Mouse (Mus musculus) heart, adult 2 months (tissue): ENCODE measurements around the gene Ptch1. TPM values are rescaled to one million over a fixed set of nuclear protein-coding genes. Genes with fewer than 3 reads are reported as not detected.

Experiments
- DNase-seq, 2 experiments: peaks; one replicate each; pipeline ENCODE4 v3.0.0; 2021
- H3K27ac ChIP-seq: fragments of 200-600 bp; 2 replicates; pipeline ENCODE4 v1.8.1; 2022
- H3K27me3 ChIP-seq: fragments of 200-500 bp; 2 replicates; pipeline ENCODE4 v1.6.1; 2012; ENCODE audit warnings: mild to moderate bottlenecking, low read length, inconsistent platforms, mixed read lengths; ENCODE audit not compliant: control insufficient read depth, insufficient read depth
- H3K36me3 ChIP-seq: fragments of 200-500 bp; 2 replicates; pipeline ENCODE4 v1.6.1; 2012; ENCODE audit warnings: low read length, inconsistent platforms; ENCODE audit not compliant: control insufficient read depth, insufficient read depth
- H3K4me1 ChIP-seq: fragments of 200-500 bp; 2 replicates; pipeline ENCODE4 v1.6.1; 2011; ENCODE audit warnings: low read length; ENCODE audit not compliant: control insufficient read depth, insufficient read depth
- H3K4me3 ChIP-seq: fragments of 200-600 bp; 2 replicates; pipeline ENCODE4 v1.8.1; 2022
- H3K79me2 ChIP-seq: fragments of 200-500 bp; replicated peaks from 2 replicates; pipeline ENCODE4 v1.6.1; 2012; ENCODE audit warnings: mild to moderate bottlenecking, inconsistent platforms, low read length, moderate library complexity, mixed read lengths; ENCODE audit not compliant: control insufficient read depth, insufficient read depth
- H3K9ac ChIP-seq: fragments of 200-500 bp; 2 replicates; pipeline ENCODE4 v1.6.1; 2012; ENCODE audit warnings: low read depth, mild to moderate bottlenecking, control low read depth, inconsistent platforms, low read length, mixed read lengths
- CTCF ChIP-seq: fragments of 200-600 bp; IDR thresholded peaks from 2 replicates; pipeline ENCODE4 v1.8.1; 2022; ENCODE audit warnings: antibody characterized with exemption, mild to moderate bottlenecking, moderate library complexity
- EP300 ChIP-seq: fragments of 200-500 bp; IDR thresholded peaks from 2 replicates; pipeline ENCODE4 v1.6.1; 2011; ENCODE audit warnings: low read depth, low read length, control low read depth; ENCODE audit not compliant: insufficient read depth
- POLR2A ChIP-seq: fragments of 200-500 bp; IDR thresholded peaks from 2 replicates; pipeline ENCODE4 v1.6.1; 2011; ENCODE audit warnings: mild to moderate bottlenecking, low read depth, low read length, control low read depth; ENCODE audit not compliant: insufficient read depth
- WGBS: fragments of 180-500 bp; shearing (Covaris S2); methylation state at CpG from one replicate; pipeline ENCODE4 v1.1.7; 2018; 5-methylcytosine and 5-hydroxymethylcytosine counted together
- intact Hi-C: fragments of 180-260 bp; cut with DNase I; formaldehyde crosslinking; loops from one replicate; pipeline ENCODE4 v1.15.1; 2025
- polyA plus RNA-seq: library from polyadenylated mRNA; depleted of rRNA; stranded (reverse); fragments of >200 nt; gene quantifications from 2 replicates; pipeline ENCODE4 v1.2.3, GENCODE M21; 2012
- total RNA-seq, 2 experiments: library from RNA; stranded (reverse); gene quantifications; 2 replicates each; pipeline ENCODE4 v1.2.3; 2021

The Ptch1 gene
- total and polyA plus RNA-seq, 3 experiments: 6.7 to 16.4 (median 9.3) TPM

- Histone ChIP-seq H3K27me3 (no peaks in the 10 kb centered on the region), H3K79me2 (peaks cover 6% of the 10 kb centered on the region), H3K4me1 (peaks cover 13% of the 10 kb centered on the region), H3K4me3 (no peak overlapping the region), H3K27ac (peak overlapping the region; percentile 13; the same call in 1 of the 2 replicates), H3K9ac (no peak overlapping the region), H3K36me3 (peaks cover 9% of the 10 kb centered on the region; the same call in 1 of the 2 replicates)
- no peak for TF ChIP-seq POLR2A
- no peak for TF ChIP-seq CTCF
- TF ChIP-seq EP300: no peak
- intact Hi-C loops: no loop called here
- DNase-seq: no peak
- 29% methylated on average over 4 of the region's 4 CpGs for WGBS
Observed at GRCm38 (mm10) chr13:63548571-63548970, 24.8 kb downstream of the Ptch1 start.

GRCm38 (mm10) chr13:63545291-63545690 is 28.1 kb downstream of the Ptch1 start:
- WGBS: 48% methylated on average over 7 of the region's 7 CpGs
- TF ChIP-seq EP300 (no peak), CTCF (no peak), POLR2A (no peak)
- no peaks in the 10 kb centered on the region for H3K27me3 ChIP-seq
- peak overlapping the region; percentile 66 for H3K27ac ChIP-seq
- intact Hi-C loops: no loop called here
- H3K9ac ChIP-seq: no peak overlapping the region
- peaks cover 12% of the 10 kb centered on the region for H3K36me3 ChIP-seq
- DNase-seq: no peak
- no peaks in the 10 kb centered on the region; the same call in 1 of the 2 replicates for H3K79me2 ChIP-seq
- peak overlapping the region; percentile 6; the same call in 1 of the 2 replicates for H3K4me3 ChIP-seq
- peaks cover 7% of the 10 kb centered on the region for H3K4me1 ChIP-seq

DNA sequence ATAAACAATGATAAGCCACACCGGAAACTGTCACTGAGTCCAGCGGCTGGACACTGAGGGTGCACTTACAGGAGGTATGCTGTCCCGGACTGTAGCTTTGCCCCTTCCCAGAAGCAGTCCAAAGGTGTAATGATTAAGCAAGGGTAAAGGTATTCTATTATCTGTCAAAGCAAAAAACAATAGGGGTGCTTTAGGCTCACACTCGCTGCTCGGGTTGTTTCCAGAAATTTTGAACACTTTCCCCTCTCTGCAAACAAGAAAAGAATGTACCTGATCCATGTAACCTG is 28.5 kb downstream of the Ptch1 start:
- peak overlapping the region; percentile 66 for H3K27ac ChIP-seq
- H3K27me3 ChIP-seq: no peaks in the 10 kb centered on the region
- peaks cover 12% of the 10 kb centered on the region for H3K36me3 ChIP-seq
- DNase-seq: no peak
- no peak for TF ChIP-seq POLR2A
- no peak for TF ChIP-seq EP300
- no peak for TF ChIP-seq CTCF
- no peak overlapping the region for H3K9ac ChIP-seq
- peak overlapping the region; percentile 6; the same call in 1 of the 2 replicates for H3K4me3 ChIP-seq
- intact Hi-C loops: no loop called here
- no peaks in the 10 kb centered on the region; the same call in 1 of the 2 replicates for H3K79me2 ChIP-seq
- peaks cover 7% of the 10 kb centered on the region for H3K4me1 ChIP-seq
- 39% methylated on average over 5 of the region's 5 CpGs for WGBS

DNA sequence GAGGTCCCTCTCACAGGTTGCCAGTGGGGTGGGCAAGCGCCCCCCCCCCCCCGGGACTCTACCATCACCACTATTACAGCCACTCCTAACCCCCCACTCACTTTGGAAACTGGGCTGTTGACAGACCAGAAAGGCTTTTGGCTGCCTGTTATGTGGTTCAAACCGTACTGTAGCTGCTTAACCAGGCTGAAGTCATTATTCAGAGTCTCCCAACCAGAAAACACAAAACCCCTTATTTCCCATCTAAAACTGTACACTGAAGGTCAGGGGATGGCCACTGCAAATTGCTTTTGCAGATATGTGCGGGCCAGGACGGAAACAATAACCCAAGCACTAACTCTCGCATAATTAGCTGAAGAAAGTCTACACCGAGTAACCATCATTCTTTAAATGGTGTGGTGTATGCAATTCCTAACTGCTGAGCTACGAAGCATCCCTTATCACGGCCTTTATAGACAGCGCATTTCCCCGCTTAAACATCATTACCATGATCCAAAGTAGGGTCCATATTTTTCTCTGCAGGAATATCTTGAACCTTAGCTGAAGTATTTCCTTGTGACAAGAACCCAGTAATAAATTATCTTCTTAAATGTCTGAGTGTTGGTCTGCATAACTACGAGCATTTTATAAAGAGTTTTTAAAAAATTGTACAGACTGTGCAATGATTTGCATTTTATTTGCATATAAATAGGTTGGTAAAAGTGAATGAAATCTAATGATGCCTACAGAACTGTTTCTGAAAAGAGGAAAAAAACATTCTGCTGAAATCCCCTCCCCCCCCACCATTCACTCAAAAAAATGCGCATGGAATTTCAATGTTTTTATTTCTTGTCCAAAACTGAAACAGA is 29.1 kb downstream of the Ptch1 start:
- H3K27ac ChIP-seq: peak overlapping the region; percentile 66; the same call in 1 of the 2 replicates
- DNase-seq: no peak
- intact Hi-C loops: no loop called here
- no peak overlapping the region for H3K9ac ChIP-seq
- H3K4me3 ChIP-seq: peak overlapping the region; percentile 6; the same call in 1 of the 2 replicates
- H3K4me1 ChIP-seq: peaks cover 5% of the 10 kb centered on the region
- H3K27me3 ChIP-seq: no peaks in the 10 kb centered on the region
- no peaks in the 10 kb centered on the region; the same call in 1 of the 2 replicates for H3K79me2 ChIP-seq
- peaks cover 12% of the 10 kb centered on the region for H3K36me3 ChIP-seq
- TF ChIP-seq POLR2A: no peak
- TF ChIP-seq CTCF: no peak
- TF ChIP-seq EP300: no peak
- 65% methylated on average over 13 of the region's 13 CpGs for WGBS

GRCm38 (mm10) chr13:63543459-63543858 is 29.9 kb downstream of the Ptch1 start:
- no peak for TF ChIP-seq EP300
- TF ChIP-seq CTCF: no peak
- no peak for TF ChIP-seq POLR2A
- peaks cover under 1% of the 10 kb centered on the region for H3K4me1 ChIP-seq
- no peaks in the 10 kb centered on the region; the same call in 1 of the 2 replicates for H3K79me2 ChIP-seq
- no peaks in the 10 kb centered on the region for H3K27me3 ChIP-seq
- DNase-seq: no peak
- 89% methylated on average over 6 of the region's 6 CpGs for WGBS
- H3K36me3 ChIP-seq: peaks cover 12% of the 10 kb centered on the region
- H3K4me3 ChIP-seq: no peak overlapping the region
- no peak overlapping the region for H3K27ac ChIP-seq
- intact Hi-C loops: no loop called here
- H3K9ac ChIP-seq: no peak overlapping the region

GRCm38 (mm10) chr13:63542796-63543384 is 30.5 kb downstream of the Ptch1 start:
- Histone ChIP-seq H3K36me3 (peaks cover 10% of the 10 kb centered on the region), H3K4me3 (no peak overlapping the region), H3K4me1 (no peaks in the 10 kb centered on the region; the same call in 1 of the 2 replicates), H3K79me2 (no peaks in the 10 kb centered on the region), H3K9ac (no peak overlapping the region), H3K27ac (no peak overlapping the region), H3K27me3 (no peaks in the 10 kb centered on the region)
- DNase-seq: no peak
- WGBS: 88% methylated on average over 3 of the region's 3 CpGs
- intact Hi-C loops: no loop called here
- TF ChIP-seq CTCF: no peak
- no peak for TF ChIP-seq POLR2A
- no peak for TF ChIP-seq EP300
